Mouse (Mus musculus): ENCODE measurements around the gene Mysm1.

DNA sequence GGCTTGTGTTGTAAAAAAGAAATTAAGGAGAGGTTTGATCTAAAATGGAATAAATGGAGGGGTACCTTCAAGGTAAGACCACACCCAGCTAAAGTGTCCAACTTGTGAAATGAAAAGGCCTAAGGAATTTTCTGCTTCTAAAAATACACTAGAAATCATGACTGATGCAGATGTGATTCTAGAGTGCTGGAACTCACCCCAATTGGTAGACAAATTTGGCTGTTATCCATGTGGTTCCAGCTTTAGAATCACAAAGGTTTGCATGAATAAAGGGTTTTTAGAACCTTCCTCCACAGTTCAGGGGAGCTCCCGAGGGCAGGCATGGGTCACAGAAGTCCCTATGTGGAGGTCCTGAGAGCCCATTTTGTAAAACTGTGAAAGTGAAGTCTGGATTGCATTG, 33.8 kb upstream of the Mysm1 start:
- TF ChIP-seq TAL1 (conservative IDR thresholded peaks at IDR 0.05; ENCODE audit: low read depth, low read length) (no peak), CTCF (IDR thresholded peaks at IDR 0.05; ENCODE audit: low read depth, low read length) (no peak)

Measured in G1E (cell line).